Mouse (Mus musculus): ENCODE results near the gene Taf1c. TPM values are rescaled to one million over a fixed set of nuclear protein-coding genes. Genes with fewer than 3 reads are reported as not detected.

Gene Taf1c
- polyA plus RNA-seq, 1 experiment from 2014 or later: 6.2 TPM

GRCm38 (mm10) chr8:119575366-119575726 lies 29.7 kb downstream of the Taf1c start:
- 3% methylated on average over 16 of the region's 16 CpGs for WGBS
- no peaks in the 10 kb centered on the region for H3K36me3 ChIP-seq (ENCODE audit: control insufficient read depth, insufficient read depth, low read length)
- ATAC-seq (ENCODE audit: insufficient number of reproducible peaks, insufficient read depth, low FRiP score, low read depth): no peak
- H3K4me1 ChIP-seq (ENCODE audit: control insufficient read depth in 2 of 2, insufficient read depth in 2 of 2, low read length in 2 of 2): peaks cover 2 to 8% of the 10 kb centered on the region in 2 experiments
- peak overlapping the region; percentile 57 to 75 for H3K4me3 ChIP-seq (ENCODE audit: control insufficient read depth in 1 of 2, insufficient read depth in 1 of 2, low read depth in 1 of 2, low read length in 2 of 2)
- no peaks in the 10 kb centered on the region for H3K9me3 ChIP-seq (ENCODE audit: control insufficient read depth, low read length)
- H3K27me3 ChIP-seq (ENCODE audit: control insufficient read depth, insufficient read depth, low read length): peaks cover 13% of the 10 kb centered on the region
- H3K4me2 ChIP-seq (ENCODE audit: low read length): peak overlapping the region; percentile 94
- peak overlapping the region; percentile 78 for H3K9ac ChIP-seq (ENCODE audit: low read length)
- H3K27ac ChIP-seq (replicated peaks in 1 of 2; ENCODE audit: control insufficient read depth in 1 of 2, insufficient read depth in 1 of 2, low read depth in 2 of 2, low read length in 2 of 2): no peak overlapping the region

- H3K27ac ChIP-seq (replicated peaks in 1 of 2; ENCODE audit: control insufficient read depth in 1 of 2, insufficient read depth in 1 of 2, low read depth in 2 of 2, low read length in 2 of 2): peak within 1 kb of the TSS in 1 of 2 experiments; percentile 25; a peak in 1 of 4 replicates
- peak within 1 kb of the TSS; percentile 94 for H3K4me2 ChIP-seq (ENCODE audit: low read length)
- peak; percentile 84 for ATAC-seq (ENCODE audit: insufficient number of reproducible peaks, insufficient read depth, low FRiP score, low read depth)
- peak within 1 kb of the TSS; percentile 57 to 75 for H3K4me3 ChIP-seq (ENCODE audit: control insufficient read depth in 1 of 2, insufficient read depth in 1 of 2, low read depth in 1 of 2, low read length in 2 of 2)
- H3K9ac ChIP-seq (ENCODE audit: low read length): peak within 1 kb of the TSS; percentile 78
- H3K9me3 ChIP-seq (ENCODE audit: control insufficient read depth, low read length): no peaks in the 10 kb centered on the region
- no peaks in the 10 kb centered on the region for H3K36me3 ChIP-seq (ENCODE audit: control insufficient read depth, insufficient read depth, low read length)
- under 1% methylated on average over 90 of the region's 97 CpGs for WGBS
- peaks cover 13% of the 10 kb centered on the region for H3K27me3 ChIP-seq (ENCODE audit: control insufficient read depth, insufficient read depth, low read length)
- peaks cover 2 to 3% of the 10 kb centered on the region in 2 experiments; a peak in 3 of 4 replicates for H3K4me1 ChIP-seq (ENCODE audit: control insufficient read depth in 2 of 2, insufficient read depth in 2 of 2, low read length in 2 of 2)
Observed at GRCm38 (mm10) chr8:119574437-119575365, 30.3 kb downstream of the Taf1c start, which contains the start of the genes Hsdl1 and Dnaaf1. Hsdl1 (minus strand) TSS chr8:119575183. Dnaaf1 (plus strand) TSS chr8:119575235.

GRCm38 (mm10) chr8:119572411-119572810 lies 32.6 kb downstream of the Taf1c start:
- peaks cover 7% of the 10 kb centered on the region for H3K36me3 ChIP-seq (ENCODE audit: control insufficient read depth, insufficient read depth, low read length)
- H3K4me2 ChIP-seq (ENCODE audit: low read length): no peak overlapping the region
- H3K9me3 ChIP-seq (ENCODE audit: control insufficient read depth, low read length): no peaks in the 10 kb centered on the region
- H3K9ac ChIP-seq (ENCODE audit: low read length): no peak overlapping the region
- no peak for ATAC-seq (ENCODE audit: insufficient number of reproducible peaks, insufficient read depth, low FRiP score, low read depth)
- 92% methylated on average over 4 of the region's 4 CpGs for WGBS
- H3K27ac ChIP-seq (replicated peaks in 1 of 2; ENCODE audit: control insufficient read depth in 1 of 2, insufficient read depth in 1 of 2, low read depth in 2 of 2, low read length in 2 of 2): no peak overlapping the region
- H3K27me3 ChIP-seq (ENCODE audit: control insufficient read depth, insufficient read depth, low read length): peaks cover 13% of the 10 kb centered on the region
- H3K4me1 ChIP-seq (ENCODE audit: control insufficient read depth in 2 of 2, insufficient read depth in 2 of 2, low read length in 2 of 2): peaks cover 2 to 3% of the 10 kb centered on the region in 2 experiments; a peak in 3 of 4 replicates
- no peak overlapping the region for H3K4me3 ChIP-seq (ENCODE audit: control insufficient read depth in 1 of 2, insufficient read depth in 1 of 2, low read depth in 1 of 2, low read length in 2 of 2)

- Histone ChIP-seq H3K27me3 (ENCODE audit: control insufficient read depth, insufficient read depth, low read length) (peaks cover 3% of the 10 kb centered on the region), H3K4me2 (ENCODE audit: low read length) (no peak overlapping the region), H3K9me3 (ENCODE audit: control insufficient read depth, low read length) (no peaks in the 10 kb centered on the region), H3K9ac (ENCODE audit: low read length) (no peak overlapping the region), H3K36me3 (ENCODE audit: control insufficient read depth, insufficient read depth, low read length) (peaks cover 16% of the 10 kb centered on the region), H3K4me3 (ENCODE audit: control insufficient read depth in 1 of 2, insufficient read depth in 1 of 2, low read depth in 1 of 2, low read length in 2 of 2) (no peak overlapping the region), H3K4me1 (ENCODE audit: control insufficient read depth in 2 of 2, insufficient read depth in 2 of 2, low read length in 2 of 2) (peaks cover 2 to 3% of the 10 kb centered on the region in 2 experiments; a peak in 3 of 4 replicates), H3K27ac (replicated peaks in 1 of 2; ENCODE audit: control insufficient read depth in 1 of 2, insufficient read depth in 1 of 2, low read depth in 2 of 2, low read length in 2 of 2) (no peak overlapping the region)
- WGBS: 72% methylated on average over 6 of the region's 6 CpGs
- ATAC-seq (ENCODE audit: insufficient number of reproducible peaks, insufficient read depth, low FRiP score, low read depth): no peak
Observed at GRCm38 (mm10) chr8:119571135-119571534, 33.9 kb downstream of the Taf1c start.

GRCm38 (mm10) chr8:119569881-119570280 lies 35.1 kb downstream of the Taf1c start:
- Histone ChIP-seq H3K36me3 (ENCODE audit: control insufficient read depth, insufficient read depth, low read length) (peaks cover 28% of the 10 kb centered on the region), H3K27me3 (ENCODE audit: control insufficient read depth, insufficient read depth, low read length) (no peaks in the 10 kb centered on the region), H3K4me2 (ENCODE audit: low read length) (no peak overlapping the region), H3K27ac (replicated peaks in 1 of 2; ENCODE audit: control insufficient read depth in 1 of 2, insufficient read depth in 1 of 2, low read depth in 2 of 2, low read length in 2 of 2) (no peak overlapping the region), H3K4me3 (ENCODE audit: control insufficient read depth in 1 of 2, insufficient read depth in 1 of 2, low read depth in 1 of 2, low read length in 2 of 2) (no peak overlapping the region), H3K4me1 (ENCODE audit: control insufficient read depth in 2 of 2, insufficient read depth in 2 of 2, low read length in 2 of 2) (peaks cover 2 to 3% of the 10 kb centered on the region in 2 experiments; a peak in 3 of 4 replicates), H3K9ac (ENCODE audit: low read length) (no peak overlapping the region), H3K9me3 (ENCODE audit: control insufficient read depth, low read length) (no peaks in the 10 kb centered on the region)
- no peak for ATAC-seq (ENCODE audit: insufficient number of reproducible peaks, insufficient read depth, low FRiP score, low read depth)
- 46% methylated on average over 4 of the region's 4 CpGs for WGBS

- peaks cover 38% of the 10 kb centered on the region for H3K36me3 ChIP-seq (ENCODE audit: control insufficient read depth, insufficient read depth, low read length)
- H3K27me3 ChIP-seq (ENCODE audit: control insufficient read depth, insufficient read depth, low read length): no peaks in the 10 kb centered on the region
- H3K9me3 ChIP-seq (ENCODE audit: control insufficient read depth, low read length): no peaks in the 10 kb centered on the region
- WGBS: 68% methylated on average over 7 of the region's 7 CpGs
- H3K4me3 ChIP-seq (ENCODE audit: control insufficient read depth in 1 of 2, insufficient read depth in 1 of 2, low read depth in 1 of 2, low read length in 2 of 2): no peak overlapping the region
- no peak overlapping the region for H3K27ac ChIP-seq (replicated peaks in 1 of 2; ENCODE audit: control insufficient read depth in 1 of 2, insufficient read depth in 1 of 2, low read depth in 2 of 2, low read length in 2 of 2)
- H3K4me1 ChIP-seq (ENCODE audit: control insufficient read depth in 2 of 2, insufficient read depth in 2 of 2, low read length in 2 of 2): peaks cover 1 to 3% of the 10 kb centered on the region in 2 experiments; a peak in 3 of 4 replicates
- no peak overlapping the region for H3K4me2 ChIP-seq (ENCODE audit: low read length)
- H3K9ac ChIP-seq (ENCODE audit: low read length): no peak overlapping the region
- no peak for ATAC-seq (ENCODE audit: insufficient number of reproducible peaks, insufficient read depth, low FRiP score, low read depth)
Observed at GRCm38 (mm10) chr8:119568951-119569350, 36.1 kb downstream of the Taf1c start.

- Histone ChIP-seq H3K4me3 (ENCODE audit: control insufficient read depth in 1 of 2, insufficient read depth in 1 of 2, low read depth in 1 of 2, low read length in 2 of 2) (no peak overlapping the region), H3K27ac (replicated peaks in 1 of 2; ENCODE audit: control insufficient read depth in 1 of 2, insufficient read depth in 1 of 2, low read depth in 2 of 2, low read length in 2 of 2) (no peak overlapping the region), H3K9me3 (ENCODE audit: control insufficient read depth, low read length) (no peaks in the 10 kb centered on the region), H3K4me1 (ENCODE audit: control insufficient read depth in 2 of 2, insufficient read depth in 2 of 2, low read length in 2 of 2) (no peaks in the 10 kb centered on the region; a peak in 2 of 4 replicates), H3K9ac (ENCODE audit: low read length) (no peak overlapping the region), H3K4me2 (ENCODE audit: low read length) (no peak overlapping the region), H3K36me3 (ENCODE audit: control insufficient read depth, insufficient read depth, low read length) (peaks cover 45% of the 10 kb centered on the region), H3K27me3 (ENCODE audit: control insufficient read depth, insufficient read depth, low read length) (no peaks in the 10 kb centered on the region)
- WGBS: 81% methylated on average over 9 of the region's 9 CpGs
- ATAC-seq (ENCODE audit: insufficient number of reproducible peaks, insufficient read depth, low FRiP score, low read depth): no peak
Observed at GRCm38 (mm10) chr8:119568251-119568650, 36.8 kb downstream of the Taf1c start.
